Mouse (Mus musculus): ENCODE measurements at regions not wholly inside any gene's neighbourhood (a gene's known extent, or its start where the extent isn't known, plus 50 kb on each side); places are given as distances from the start of the nearest gene placed in this dataset.

GRCm38 (mm10) chr11:112886139-112886538, 104.1 kb downstream of the Sox9 start:
- DNase-seq (ENCODE audit: low spot score): no peak

GRCm38 (mm10) chr11:112889760-112890159, 107.7 kb downstream of the Sox9 start:
- DNase-seq (ENCODE audit: low spot score): no peak

- no peak for DNase-seq (ENCODE audit: low spot score)
Observed at GRCm38 (mm10) chr11:112897597-112897996, 115.6 kb downstream of the Sox9 start.

DNA sequence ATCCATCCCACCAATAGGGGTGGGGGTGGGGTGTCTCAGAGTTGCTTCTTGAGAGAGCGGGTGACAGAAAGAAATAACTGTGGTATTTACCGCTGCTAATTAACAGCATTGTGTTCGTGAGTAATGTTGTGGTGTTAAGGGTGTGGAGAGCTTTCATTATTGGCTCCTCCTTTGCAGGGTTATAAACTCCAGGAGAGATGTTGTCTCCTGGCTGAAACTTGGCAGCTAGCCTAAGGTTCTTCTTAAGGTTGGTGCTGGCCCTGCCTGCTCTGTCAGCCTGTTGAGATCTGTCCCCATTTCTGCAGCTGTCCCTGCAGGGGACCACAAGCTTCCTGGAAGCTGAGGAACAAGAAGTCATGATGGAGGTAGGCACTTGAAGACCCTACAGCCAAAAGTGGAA, 120.6 kb downstream of the Sox9 start:
- no peak for DNase-seq (ENCODE audit: low spot score)

DNA sequence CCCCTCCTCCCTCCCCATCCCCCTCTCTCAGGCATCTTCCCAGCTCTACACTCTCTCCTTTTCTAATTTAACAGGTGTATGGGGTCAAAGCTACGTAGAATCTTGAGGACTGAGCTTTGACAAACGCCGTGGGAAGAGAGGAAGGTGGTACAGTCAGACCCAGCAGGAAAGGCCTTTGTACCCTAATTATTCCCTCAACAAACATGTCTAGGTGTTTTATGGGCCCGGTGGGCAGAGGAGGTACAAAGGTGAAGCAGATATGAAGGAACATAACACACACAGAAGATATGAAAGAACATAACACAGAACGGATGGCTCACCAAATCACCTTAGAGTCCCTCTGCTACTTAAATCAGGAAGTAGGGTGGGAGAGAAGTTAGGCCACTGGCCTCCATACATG, 128.3 kb downstream of the Sox9 start:
- DNase-seq (ENCODE audit: low spot score): no peak

DNA sequence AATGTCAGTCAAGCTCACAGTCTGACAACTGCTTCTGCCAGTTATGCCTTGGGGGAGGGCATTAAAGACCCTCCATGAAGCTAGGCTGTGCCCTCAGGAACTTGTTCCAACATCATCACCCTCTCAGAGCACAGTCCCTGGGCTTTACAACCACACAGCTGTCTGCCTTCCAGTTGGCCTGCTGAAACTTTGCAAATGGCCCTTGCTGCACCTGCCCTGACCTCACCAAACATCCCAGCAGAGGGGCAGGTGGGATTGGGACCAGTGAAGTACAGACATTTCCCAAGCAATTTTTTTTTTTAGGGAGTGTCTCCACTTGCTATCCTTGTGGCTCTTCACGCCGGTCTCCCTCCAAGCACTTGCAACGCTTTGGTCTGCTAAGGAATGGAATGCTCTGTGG, 130.9 kb downstream of the Sox9 start:
- DNase-seq (ENCODE audit: low spot score): no peak

- DNase-seq (ENCODE audit: low spot score): no peak
Observed at GRCm38 (mm10) chr11:112916923-112917322, 134.9 kb downstream of the Sox9 start.

- DNase-seq (ENCODE audit: low spot score): no peak
Observed at GRCm38 (mm10) chr11:112920131-112920530, 138.1 kb downstream of the Sox9 start.

DNA sequence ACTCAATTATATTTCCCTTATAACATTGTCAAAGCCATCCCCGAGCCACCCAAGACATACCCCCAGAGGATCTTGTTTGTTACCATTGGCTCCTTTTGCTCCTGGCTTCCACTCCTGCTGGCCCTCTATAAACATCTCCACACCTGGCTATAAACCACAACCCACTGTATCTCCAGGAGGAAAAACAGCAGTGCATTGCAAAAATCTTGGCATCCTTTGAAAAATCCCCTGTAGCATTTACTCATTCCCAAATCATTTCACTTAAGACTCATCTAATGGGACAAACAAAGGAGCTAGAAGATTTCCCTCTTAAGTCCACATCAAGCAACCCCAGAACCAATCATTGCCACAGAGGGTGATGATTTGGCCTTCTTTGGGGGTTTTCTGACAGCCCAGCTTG, 142.6 kb downstream of the Sox9 start:
- DNase-seq (ENCODE audit: low spot score): no peak

DNA sequence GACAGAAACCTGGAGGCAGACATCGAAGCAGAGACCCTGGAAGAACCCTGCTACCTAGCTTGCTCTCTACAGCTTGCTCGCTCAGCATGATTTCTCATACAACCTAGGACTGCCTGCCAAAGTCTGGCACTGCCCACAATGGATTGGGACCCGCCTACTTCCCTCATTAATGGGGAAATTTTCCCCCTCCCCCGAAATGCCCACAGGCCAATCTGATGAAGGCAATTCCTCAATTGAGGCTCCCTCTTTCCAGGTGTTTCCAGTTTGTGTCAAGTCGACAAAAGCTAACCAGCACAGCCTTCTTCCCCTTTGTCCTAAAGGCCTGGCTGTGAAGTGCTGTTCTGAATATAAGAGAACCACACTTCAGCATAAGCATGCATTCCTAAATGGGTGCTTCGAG, 143.1 kb downstream of the Sox9 start:
- DNase-seq (ENCODE audit: low spot score): no peak

DNA sequence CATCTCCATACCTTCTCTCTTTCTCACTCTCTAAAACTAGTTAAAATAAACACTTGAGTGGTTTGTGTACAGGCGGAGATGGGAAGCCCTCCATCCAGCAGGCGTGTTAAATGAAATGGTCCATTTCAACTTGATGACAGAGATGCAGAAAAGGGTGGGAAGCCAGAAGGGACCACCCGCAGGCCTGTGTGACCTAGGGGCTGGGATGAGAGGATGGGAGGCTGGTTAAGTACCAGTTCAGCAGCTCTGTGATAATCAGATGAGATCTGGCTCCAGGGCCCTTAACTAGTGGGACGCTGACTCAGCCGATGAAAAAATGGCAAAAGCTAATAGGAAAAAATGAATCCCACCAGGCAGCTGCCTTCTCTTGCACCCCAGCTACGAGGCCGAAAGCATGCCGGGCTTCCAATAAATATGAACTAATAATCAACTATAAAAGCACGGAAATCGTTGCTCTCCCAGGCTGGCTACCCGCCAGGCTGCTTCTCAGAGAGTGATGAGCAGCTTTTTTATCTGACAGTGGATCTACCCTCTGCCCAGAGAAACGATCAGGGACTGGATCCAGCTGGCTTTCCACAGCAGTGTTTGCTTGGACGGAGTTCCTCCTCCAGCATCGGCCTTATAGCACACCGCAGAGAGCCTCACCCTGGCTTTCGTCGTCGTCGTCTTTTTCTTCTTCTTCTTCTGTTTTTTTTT, 144.5 kb downstream of the Sox9 start:
- no peak for DNase-seq (ENCODE audit: low spot score)

DNA sequence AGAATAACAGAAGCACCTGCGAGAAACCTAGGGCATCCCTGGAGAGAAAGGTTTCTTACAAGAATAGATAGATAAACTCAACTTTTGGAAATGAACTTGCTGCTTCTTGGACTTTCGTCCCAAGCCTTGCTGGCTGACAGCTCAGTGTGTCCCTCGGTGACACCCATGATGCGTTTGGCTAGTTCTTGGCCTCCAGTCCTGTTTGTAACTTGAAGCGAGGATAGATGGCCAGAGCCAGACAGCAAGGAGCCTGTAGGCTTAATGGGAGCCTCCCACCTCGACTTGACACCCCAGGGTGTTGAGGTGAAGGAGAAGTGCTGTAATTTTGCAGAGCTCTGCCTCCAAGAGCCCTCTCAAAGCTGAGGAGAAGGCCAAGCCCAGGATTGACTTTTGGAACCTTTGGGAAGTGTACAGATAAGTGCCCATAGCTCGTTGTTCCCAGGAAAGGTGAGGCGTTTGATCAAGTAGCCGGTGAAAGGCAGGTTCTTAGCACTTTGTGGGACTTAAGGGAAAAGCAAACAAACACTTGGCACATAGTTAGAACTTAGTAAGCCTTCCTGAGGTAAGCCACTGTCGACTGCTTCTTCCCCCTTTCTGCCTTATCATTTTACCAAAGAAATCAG, 148.3 kb downstream of the Sox9 start:
- no peak for DNase-seq (ENCODE audit: low spot score)

DNA sequence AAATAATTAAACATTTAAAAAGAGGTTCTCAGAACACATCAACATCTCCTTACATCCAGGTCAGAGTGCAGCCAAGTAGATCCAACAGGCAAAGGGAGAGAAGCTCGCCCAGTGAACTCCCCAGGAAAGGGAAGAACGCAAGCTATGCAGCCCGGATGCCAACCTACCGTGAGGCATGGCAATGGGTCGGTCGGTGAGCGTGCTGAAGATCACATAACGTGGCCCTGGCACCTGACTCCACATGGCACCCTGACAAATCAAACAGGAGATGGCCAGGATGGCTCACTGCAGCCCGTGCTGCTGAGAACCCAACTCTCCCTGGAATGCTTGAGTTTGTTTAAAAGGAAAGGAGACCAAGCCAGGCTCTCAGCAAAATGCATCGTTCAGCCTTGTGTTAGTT, 156.0 kb downstream of the Sox9 start:
- DNase-seq (ENCODE audit: low spot score): no peak

DNA sequence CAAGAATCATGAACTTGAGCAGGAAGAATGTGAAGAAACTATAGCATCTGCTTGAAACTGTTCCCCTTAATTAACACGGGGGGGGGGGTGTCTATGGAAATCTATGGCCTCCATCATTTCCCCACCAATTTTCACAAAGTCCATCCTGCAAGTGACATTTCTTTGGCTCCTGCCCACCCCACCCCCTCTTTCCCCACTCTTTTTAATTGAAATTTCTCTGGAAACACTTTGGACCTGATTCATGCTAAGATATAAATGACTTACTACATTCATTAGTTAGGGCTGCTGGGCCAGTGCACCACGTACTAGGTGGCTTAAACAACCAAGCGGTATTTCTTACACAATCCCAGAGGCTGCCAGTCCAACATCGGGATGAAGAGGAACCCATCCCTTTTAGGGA, 169.4 kb downstream of the Sox9 start:
- DNase-seq (ENCODE audit: low spot score): no peak

- no peak for DNase-seq (ENCODE audit: low spot score)
Observed at GRCm38 (mm10) chr11:112952356-112952755, 170.3 kb downstream of the Sox9 start.

GRCm38 (mm10) chr11:112953491-112953890, 171.5 kb downstream of the Sox9 start:
- DNase-seq (ENCODE audit: low spot score): no peak

DNA sequence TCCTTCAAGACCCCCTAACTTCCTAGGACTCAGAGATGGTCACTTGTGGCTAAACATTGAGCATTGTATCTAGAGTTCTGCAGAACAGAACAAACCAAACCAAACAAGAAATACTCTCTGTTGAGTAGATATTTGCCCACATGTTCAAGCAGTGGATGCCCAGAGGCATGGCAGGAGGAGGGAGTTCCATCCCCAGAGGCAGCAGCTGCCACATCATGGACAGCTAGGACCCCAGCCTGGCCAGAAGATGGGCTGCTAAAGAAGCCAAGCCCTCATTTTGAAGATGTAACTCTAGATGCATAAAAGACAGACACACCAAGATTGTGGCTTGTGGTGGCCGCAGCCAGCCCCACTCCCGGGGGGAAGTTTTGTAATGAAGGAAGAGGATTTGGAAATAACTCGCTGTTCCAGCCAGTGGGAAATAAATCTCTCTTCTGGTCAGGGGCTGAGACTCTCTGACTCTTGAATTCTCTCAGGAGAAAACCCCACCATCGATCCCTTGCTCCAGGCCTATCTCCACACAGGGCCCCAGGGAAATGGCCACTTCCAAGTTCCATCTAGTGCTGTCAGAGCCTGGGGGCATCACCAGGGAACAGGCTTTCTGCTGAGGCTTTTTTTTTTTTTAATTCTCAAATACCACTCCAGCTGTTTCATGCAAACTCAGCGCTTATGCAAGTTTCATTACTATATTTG, 174.9 kb downstream of the Sox9 start:
- DNase-seq (ENCODE audit: low spot score): no peak

- DNase-seq (ENCODE audit: low spot score): no peak
Observed at GRCm38 (mm10) chr11:112959609-112960008, 177.6 kb downstream of the Sox9 start.

DNA sequence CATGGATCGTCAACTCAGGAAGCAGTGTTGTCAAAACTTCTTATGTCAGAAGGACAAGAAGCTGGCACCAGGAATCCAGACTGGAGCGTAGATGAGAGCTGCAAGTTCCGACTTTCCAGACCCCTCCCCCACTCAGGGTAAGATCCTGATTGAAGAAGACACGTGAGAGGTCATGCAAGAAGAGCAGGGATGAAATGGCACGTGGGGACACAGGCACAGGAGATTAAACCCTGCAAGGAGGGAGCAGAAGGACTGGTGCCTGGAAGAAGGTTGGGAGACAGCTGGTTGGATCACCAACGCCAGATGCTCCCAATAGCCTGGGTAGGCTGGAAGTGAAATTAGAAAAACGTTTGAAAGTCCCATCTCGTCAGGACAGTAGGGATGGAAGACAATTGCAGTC, 191.3 kb downstream of the Sox9 start:
- no peak for DNase-seq (ENCODE audit: low spot score)

GRCm38 (mm10) chr11:112974893-112975292, 192.9 kb downstream of the Sox9 start:
- DNase-seq (ENCODE audit: low spot score): no peak

DNA sequence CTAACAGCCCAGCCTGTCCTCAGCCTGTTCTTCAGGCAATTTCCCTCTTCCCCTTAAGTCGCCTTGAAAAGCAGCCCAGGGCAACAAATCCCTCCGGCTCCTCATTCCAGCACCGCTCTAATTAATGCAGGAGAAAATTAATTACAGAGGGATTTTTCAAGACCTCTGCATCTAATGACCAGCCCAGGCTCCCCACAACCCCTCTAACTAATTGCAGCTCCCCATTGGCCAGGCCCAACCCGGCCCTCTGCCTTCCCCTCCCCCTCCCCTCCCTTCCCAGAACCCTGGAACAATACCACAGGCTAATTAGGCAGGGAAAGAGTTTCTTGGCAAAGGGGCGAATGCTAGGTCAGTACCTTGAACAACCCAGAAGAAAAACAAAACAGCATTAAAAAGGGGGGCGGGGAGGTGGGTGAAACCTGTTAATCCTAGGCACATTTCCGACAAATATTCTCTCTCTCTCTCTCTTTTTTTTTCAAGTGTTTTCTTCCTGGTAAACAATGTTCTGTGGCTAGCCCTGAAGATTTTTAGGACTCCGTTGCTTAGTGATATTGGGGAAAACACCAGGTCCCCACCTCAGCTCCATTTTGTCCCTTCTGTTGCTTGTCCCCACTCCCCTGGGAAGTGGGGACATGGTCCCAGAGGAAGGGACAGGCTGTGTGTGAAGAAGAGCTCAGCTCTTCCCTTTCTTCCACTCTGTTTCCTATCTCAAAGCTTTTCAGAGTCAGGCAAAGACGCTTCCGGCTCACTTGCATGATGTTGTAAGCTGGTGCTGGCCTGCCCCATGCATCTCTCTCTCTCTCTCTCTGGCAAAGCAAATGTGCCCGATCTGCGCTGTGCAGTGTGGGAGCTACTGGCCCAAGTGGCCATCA, 195.1 kb downstream of the Sox9 start:
- no peak for DNase-seq (ENCODE audit: low spot score)

- DNase-seq (ENCODE audit: low spot score): no peak
Observed at GRCm38 (mm10) chr11:112978884-112979283, 196.9 kb downstream of the Sox9 start.

GRCm38 (mm10) chr11:112979413-112979812, 197.4 kb downstream of the Sox9 start:
- no peak for DNase-seq (ENCODE audit: low spot score)
